Mouse (Mus musculus) liver, embryonic 14.5 days (tissue): Measurements from ENCODE around the gene Terb1.

ENCODE experiments used
- CTCF ChIP-seq: IDR thresholded peaks from 2 replicates; pipeline ENCODE4 v1.5.1; 2016; ENCODE audit warnings: antibody characterized with exemption, low read depth, control low read depth
- EP300 ChIP-seq: IDR thresholded peaks from 2 replicates; pipeline ENCODE4 v1.6.1; 2016; ENCODE audit warnings: antibody characterized with exemption, low read depth

GRCm38 (mm10) chr8:104452177-104452576, 57.5 kb downstream of the Terb1 start:
- TF ChIP-seq CTCF (no peak), EP300 (no peak)
